Mouse (Mus musculus): ENCODE measurements around the gene Olfr748. TPM values are rescaled to one million over a fixed set of nuclear protein-coding genes. Genes with fewer than 3 reads are reported as not detected.
"Not testable (repeated sequence)": the region's sequence is repeated elsewhere in the genome, so short reads cannot be mapped to it uniquely, and the experiment has no call there.

The Olfr748 gene
- polyA plus RNA-seq (2015; fragmentation: Nextera tagmentation; extraction: Ambion mirVana): not detected in 2 replicates

- Histone ChIP-seq H3K9me3 (no peaks in the 10 kb centered on the region), H3K4me1 (no peaks in the 10 kb centered on the region), H3K4me2 (no peak within 1 kb of the TSS), H3K27me3 (no peaks in the 10 kb centered on the region), H3K4me3 (no peak within 1 kb of the TSS), H3K36me3 (no peaks in the 10 kb centered on the region), H3K27ac (no peak within 1 kb of the TSS), H3K9ac (no peak within 1 kb of the TSS)
- no peak for ATAC-seq (ENCODE audit: insufficient number of reproducible peaks, insufficient read depth, low FRiP score, low TSS enrichment, low read depth)
- WGBS: 73% methylated on average over 1 of the region's 1 CpGs
Measured at GRCm38 (mm10) chr14:50707073-50707472, at the start of gene Olfr748. Olfr748 (plus strand) TSS chr14:50707373.

- no peak for ATAC-seq (ENCODE audit: insufficient number of reproducible peaks, insufficient read depth, low FRiP score, low TSS enrichment, low read depth)
- Histone ChIP-seq H3K4me1 (no peaks in the 10 kb centered on the region), H3K9ac (no peak within 1 kb of the TSS), H3K9me3 (no peaks in the 10 kb centered on the region), H3K27me3 (no peaks in the 10 kb centered on the region), H3K4me3 (no peak within 1 kb of the TSS), H3K27ac (no peak within 1 kb of the TSS), H3K4me2 (no peak within 1 kb of the TSS), H3K36me3 (no peaks in the 10 kb centered on the region)
- WGBS: 91% methylated on average over 3 of the region's 3 CpGs
Measured at GRCm38 (mm10) chr14:50693106-50693505, 14.1 kb upstream of the Olfr748 start, which contains the start of gene Olfr747. Olfr747 (minus strand) TSS chr14:50693206.

- H3K9me3 ChIP-seq; ATAC-seq (ENCODE audit: insufficient number of reproducible peaks, insufficient read depth, low FRiP score, low TSS enrichment, low read depth); H3K4me1 ChIP-seq; H3K9ac ChIP-seq; H3K4me3 ChIP-seq; H3K36me3 ChIP-seq; H3K4me2 ChIP-seq; H3K27me3 ChIP-seq; H3K27ac ChIP-seq: not testable (repeated sequence)
- WGBS: 91% methylated on average over 15 of the region's 15 CpGs
Measured at GRCm38 (mm10) chr14:50719875-50720274, 12.7 kb downstream of the Olfr748 start.

- not testable (repeated sequence) for H3K9ac ChIP-seq; H3K4me3 ChIP-seq; H3K27me3 ChIP-seq; H3K4me2 ChIP-seq; H3K36me3 ChIP-seq; H3K4me1 ChIP-seq; H3K27ac ChIP-seq; ATAC-seq (ENCODE audit: insufficient number of reproducible peaks, insufficient read depth, low FRiP score, low TSS enrichment, low read depth); H3K9me3 ChIP-seq
- WGBS: 86% methylated on average over 4 of the region's 4 CpGs
Measured at GRCm38 (mm10) chr14:50722371-50722770, 15.2 kb downstream of the Olfr748 start.

GRCm38 (mm10) chr14:50740334-50740733, 33.2 kb downstream of the Olfr748 start:
- H3K9me3 ChIP-seq: no peaks in the 10 kb centered on the region
- WGBS: 70% methylated on average over 2 of the region's 2 CpGs
- H3K36me3 ChIP-seq: no peaks in the 10 kb centered on the region
- H3K9ac ChIP-seq: no peak overlapping the region
- ATAC-seq (ENCODE audit: insufficient number of reproducible peaks, insufficient read depth, low FRiP score, low TSS enrichment, low read depth): no peak
- no peaks in the 10 kb centered on the region for H3K4me1 ChIP-seq
- H3K4me2 ChIP-seq: no peak overlapping the region
- no peak overlapping the region for H3K4me3 ChIP-seq
- no peaks in the 10 kb centered on the region for H3K27me3 ChIP-seq
- H3K27ac ChIP-seq: no peak overlapping the region

GRCm38 (mm10) chr14:50741584-50741983, 34.4 kb downstream of the Olfr748 start:
- Histone ChIP-seq H3K9me3 (no peaks in the 10 kb centered on the region), H3K4me3 (no peak overlapping the region), H3K4me2 (no peak overlapping the region), H3K4me1 (no peaks in the 10 kb centered on the region), H3K27me3 (no peaks in the 10 kb centered on the region), H3K9ac (no peak overlapping the region), H3K27ac (no peak overlapping the region), H3K36me3 (no peaks in the 10 kb centered on the region)
- no peak for ATAC-seq (ENCODE audit: insufficient number of reproducible peaks, insufficient read depth, low FRiP score, low TSS enrichment, low read depth)
- WGBS: 79% methylated on average over 2 of the region's 2 CpGs

- no peaks in the 10 kb centered on the region for H3K27me3 ChIP-seq
- no peaks in the 10 kb centered on the region for H3K9me3 ChIP-seq
- H3K36me3 ChIP-seq: no peaks in the 10 kb centered on the region
- H3K4me2 ChIP-seq: no peak within 1 kb of the TSS
- H3K27ac ChIP-seq: no peak within 1 kb of the TSS
- no peaks in the 10 kb centered on the region for H3K4me1 ChIP-seq
- H3K9ac ChIP-seq: no peak within 1 kb of the TSS
- ATAC-seq (ENCODE audit: insufficient number of reproducible peaks, insufficient read depth, low FRiP score, low TSS enrichment, low read depth): no peak
- no peak within 1 kb of the TSS for H3K4me3 ChIP-seq
Measured at GRCm38 (mm10) chr14:50744994-50745393, 37.8 kb downstream of the Olfr748 start, which contains the start of gene Olfr749. Olfr749 (minus strand) TSS chr14:50745094.

GRCm38 (mm10) chr14:50758416-50759085, 51.4 kb downstream of the Olfr748 start:
- H3K27me3 ChIP-seq: no peaks in the 10 kb centered on the region
- H3K4me2 ChIP-seq: no peak overlapping the region
- no peak overlapping the region for H3K27ac ChIP-seq
- 78% methylated on average over 5 of the region's 5 CpGs for WGBS
- H3K4me1 ChIP-seq: no peaks in the 10 kb centered on the region
- no peak overlapping the region for H3K4me3 ChIP-seq
- H3K9ac ChIP-seq: no peak overlapping the region
- H3K9me3 ChIP-seq: no peaks in the 10 kb centered on the region
- peaks cover 6% of the 10 kb centered on the region for H3K36me3 ChIP-seq
- no peak for ATAC-seq (ENCODE audit: insufficient number of reproducible peaks, insufficient read depth, low FRiP score, low TSS enrichment, low read depth)

Other genes with a start within 250 kb of the Olfr748 start
- gene Olfr741, start 234.6 kb upstream of the Olfr748 start, polyA plus RNA-seq (2015; fragmentation: Nextera tagmentation; extraction: Ambion mirVana): not detected in 2 replicates
- not detected in 2 replicates for gene Olfr742, start 203.8 kb upstream of the Olfr748 start, polyA plus RNA-seq (2015; fragmentation: Nextera tagmentation; extraction: Ambion mirVana)
- gene Olfr743, start 185.5 kb upstream of the Olfr748 start, polyA plus RNA-seq (2015; fragmentation: Nextera tagmentation; extraction: Ambion mirVana): not detected in 2 replicates
- not detected in 2 replicates for gene Olfr744, start 92.5 kb upstream of the Olfr748 start, polyA plus RNA-seq (2015; fragmentation: Nextera tagmentation; extraction: Ambion mirVana)
- 0.32 and 0.63 TPM in 2 replicates for gene Olfr745, start 68.0 kb upstream of the Olfr748 start, polyA plus RNA-seq (2015; fragmentation: Nextera tagmentation; extraction: Ambion mirVana)
- gene Olfr746, start 60.3 kb upstream of the Olfr748 start, polyA plus RNA-seq (2015; fragmentation: Nextera tagmentation; extraction: Ambion mirVana): not detected in 2 replicates
- gene Olfr747, start 14.2 kb upstream of the Olfr748 start, polyA plus RNA-seq (2015; fragmentation: Nextera tagmentation; extraction: Ambion mirVana): not detected in 2 replicates
- not detected in 2 replicates for gene Olfr749, start 37.7 kb downstream of the Olfr748 start, polyA plus RNA-seq (2015; fragmentation: Nextera tagmentation; extraction: Ambion mirVana)
- 87.1 and 89.4 TPM in 2 replicates for gene Ttc5, start 78.1 kb downstream of the Olfr748 start, polyA plus RNA-seq (2015; fragmentation: Nextera tagmentation; extraction: Ambion mirVana)
- gene Ccnb1ip1, start 100.4 kb downstream of the Olfr748 start, polyA plus RNA-seq (2015; fragmentation: Nextera tagmentation; extraction: Ambion mirVana): not detected in 2 replicates
- 72.4 and 78.7 TPM in 2 replicates for gene Parp2, start 100.5 kb downstream of the Olfr748 start, polyA plus RNA-seq (2015; fragmentation: Nextera tagmentation; extraction: Ambion mirVana)
- gene Tep1, start 163.2 kb downstream of the Olfr748 start, polyA plus RNA-seq (2015; fragmentation: Nextera tagmentation; extraction: Ambion mirVana): 4.4 and 5.3 TPM in 2 replicates
- 0.37 and 0.50 TPM in 2 replicates for gene Klhl33, start 190.1 kb downstream of the Olfr748 start, polyA plus RNA-seq (2015; fragmentation: Nextera tagmentation; extraction: Ambion mirVana)
- 182 and 189 TPM in 2 replicates for gene Osgep, start 217.5 kb downstream of the Olfr748 start, polyA plus RNA-seq (2015; fragmentation: Nextera tagmentation; extraction: Ambion mirVana)
- 263 and 305 TPM in 2 replicates for gene Apex1, start 217.6 kb downstream of the Olfr748 start, polyA plus RNA-seq (2015; fragmentation: Nextera tagmentation; extraction: Ambion mirVana)
- gene Pip4p1, start 223.5 kb downstream of the Olfr748 start, polyA plus RNA-seq (2015; fragmentation: Nextera tagmentation; extraction: Ambion mirVana): 55.6 and 56.9 TPM in 2 replicates
- gene Pnp, start 223.7 kb downstream of the Olfr748 start, polyA plus RNA-seq (2015; fragmentation: Nextera tagmentation; extraction: Ambion mirVana): 49.3 and 49.7 TPM in 2 replicates
- 3.1 TPM in 1 of 2 replicates, not detected in the other for gene Gm49342, start 237.1 kb downstream of the Olfr748 start, polyA plus RNA-seq (2015; fragmentation: Nextera tagmentation; extraction: Ambion mirVana)
- gene Pnp2, start 248.6 kb downstream of the Olfr748 start, polyA plus RNA-seq (2015; fragmentation: Nextera tagmentation; extraction: Ambion mirVana): 0.39 and 0.65 TPM in 2 replicates